Mouse (Mus musculus) embryo, embryonic 11.5 days (tissue): Measurements from ENCODE around the gene Ruvbl2.
A peak's percentile ranks its signal among the peaks of the same experiment; 100 is the strongest.

Experiments
- DNase-seq: peaks from one replicate; pipeline ENCODE4 v3.0.0-alpha.2; 2012; ENCODE audit warnings: low read depth, low spot score

Ruvbl2 gene

GRCm38 (mm10) chr7:45426556-45426955 lies 11.3 kb downstream of the Ruvbl2 start:
- no peak for DNase-seq

- DNase-seq: no peak
These were observed 16.7 kb downstream of the Ruvbl2 start for GRCm38 (mm10) chr7:45421194-45421593.

GRCm38 (mm10) chr7:45420615-45420919 lies 17.3 kb downstream of the Ruvbl2 start, which contains the start of gene Lhb:
Gene Lhb, plus strand, starts transcription at chr7:45420820.
- DNase-seq: no peak

GRCm38 (mm10) chr7:45419859-45420614 lies 17.9 kb downstream of the Ruvbl2 start:
- DNase-seq: no peak

- no peak for DNase-seq
These were observed 19.9 kb downstream of the Ruvbl2 start for GRCm38 (mm10) chr7:45417962-45418492.

GRCm38 (mm10) chr7:45415636-45416035 lies 22.3 kb downstream of the Ruvbl2 start:
- no peak for DNase-seq

- DNase-seq: no peak
These were observed 23.1 kb downstream of the Ruvbl2 start for GRCm38 (mm10) chr7:45414740-45415224.

- no peak for DNase-seq
These were observed 23.8 kb downstream of the Ruvbl2 start for GRCm38 (mm10) chr7:45413864-45414739.

GRCm38 (mm10) chr7:45413113-45413863 lies 24.6 kb downstream of the Ruvbl2 start, which contains the start of gene Ntf5:
Gene Ntf5, plus strand, starts transcription at chr7:45413695.
- no peak for DNase-seq

- no peak for DNase-seq
These were observed 25.5 kb downstream of the Ruvbl2 start for GRCm38 (mm10) chr7:45412421-45412820.

GRCm38 (mm10) chr7:45409497-45410163 lies 28.3 kb downstream of the Ruvbl2 start:
- DNase-seq: no peak

GRCm38 (mm10) chr7:45408949-45409348 lies 28.9 kb downstream of the Ruvbl2 start:
- no peak for DNase-seq

GRCm38 (mm10) chr7:45408351-45408750 lies 29.5 kb downstream of the Ruvbl2 start:
- DNase-seq: no peak

- no peak for DNase-seq
These were observed 30.1 kb downstream of the Ruvbl2 start for GRCm38 (mm10) chr7:45407836-45408235.

- DNase-seq: no peak
These were observed 31.4 kb downstream of the Ruvbl2 start for GRCm38 (mm10) chr7:45406157-45407156.

- DNase-seq: no peak
These were observed 32.5 kb downstream of the Ruvbl2 start, which contains the start of gene Kcna7 for GRCm38 (mm10) chr7:45405091-45406075. Gene Kcna7, plus strand, starts transcription at chr7:45405653.

- DNase-seq: peak; percentile 48
These were observed 34.2 kb downstream of the Ruvbl2 start for GRCm38 (mm10) chr7:45403532-45404261.
